Mouse (Mus musculus) thymus, adult 2 months (tissue): ENCODE data around the gene Lrrfip1.

ENCODE experiments used
- CTCF ChIP-seq: fragments of 200-500 bp; IDR thresholded peaks from 2 replicates; pipeline ENCODE4 v1.5.1; 2012; ENCODE audit warnings: mild to moderate bottlenecking, control low read depth, low read length, moderate library complexity, borderline replicate concordance; ENCODE audit not compliant: control insufficient read depth, poor library complexity, insufficient read depth; ENCODE audit errors: extremely low read depth
- POLR2A ChIP-seq: fragments of 200-500 bp; IDR thresholded peaks from 2 replicates; pipeline ENCODE4 v1.6.1; 2012; ENCODE audit warnings: mild to moderate bottlenecking, low read length, control low read depth, moderate library complexity; ENCODE audit not compliant: control insufficient read depth, poor library complexity, insufficient read depth; ENCODE audit errors: extremely low read depth

GRCm38 (mm10) chr1:91051461-91052094, 53.0 kb downstream of the Lrrfip1 start:
- TF ChIP-seq POLR2A (no peak), CTCF (no peak)
